In the genomic region with DNA sequence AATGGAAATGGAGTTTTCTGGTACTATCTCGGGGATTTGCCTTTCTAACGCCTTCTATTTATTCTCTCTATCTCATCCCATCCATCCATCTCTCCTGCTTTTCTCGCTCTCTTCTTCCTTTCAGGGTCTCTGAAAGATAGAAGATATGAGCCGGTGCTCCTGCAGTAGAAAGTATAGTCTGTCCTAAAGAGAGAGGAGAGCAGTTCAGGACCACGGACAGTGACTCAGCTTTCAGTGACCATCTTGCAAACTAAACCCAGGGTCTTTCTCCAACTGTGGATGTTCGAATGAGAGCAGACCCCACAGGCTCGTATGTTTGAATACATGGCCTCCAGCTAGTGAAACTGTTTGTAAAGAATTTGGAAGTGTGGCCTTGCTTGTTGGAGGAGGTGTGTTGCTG, we compare ENCODE assay signal across 16 mouse cellular contexts. TPM values are rescaled to one million over a fixed set of nuclear protein-coding genes. Genes with fewer than 3 reads are reported as not detected.
DNase-seq lines count a peak whose midpoint lies in the region; ATAC-seq and TF ChIP-seq lines count a peak whose summit lies in the region.
"Had no signal": no experiment of that assay in that cellular context is flagged by ENCODE, and none has a peak within 500 bp of the region (broad histone marks: within the 10 kb centered on the region; RNA-seq: fewer than 3 reads in every experiment).

No protein-coding gene starts in this region.

- peak; percentile 87 for DNase-seq in lung, embryonic 14.5 days
- DNase-seq in lung, adult 2 months: no peak
- peak; percentile 39 for DNase-seq in R1 (ENCODE audit: low read depth, low spot score)
- DNase-seq in embryo, embryonic 10.5 days (ENCODE audit: low spot score): peak; percentile 75
- peak; percentile 35 for DNase-seq in neural tube, embryonic 11.5 days (ENCODE audit: low spot score)
- no peak for DNase-seq in left cerebral cortex, postnatal 36 days (ENCODE audit: low spot score in 2 of 2)
- no peak for DNase-seq in gastrocnemius, postnatal 14 days
- DNase-seq: gastrocnemius, postnatal 10 days; spleen, adult 18-20 months; thymus, postnatal 25 days had no signal

- WGBS in lung, embryonic 14.5 days: 28% methylated on average over 7 of the region's 7 CpGs
- WGBS in lung, adult 2 months: 33% methylated on average over 7 of the region's 7 CpGs
- 45% methylated on average over 7 of the region's 7 CpGs for WGBS in neural tube, embryonic 11.5 days

- TF ChIP-seq POLR2A in lung, adult 2 months (IDR thresholded peaks at IDR 0.05; ENCODE audit: borderline replicate concordance, extremely low read depth, low read depth, low read length): no peak

- no peaks in the 10 kb centered on the region for H3K4me1 ChIP-seq in lung, embryonic 14.5 days (ENCODE audit: insufficient read depth)
- no peaks in the 10 kb centered on the region for H3K4me1 ChIP-seq in lung, adult 2 months (ENCODE audit: control insufficient read depth, insufficient read depth, low read length)
- no peaks in the 10 kb centered on the region for H3K4me1 ChIP-seq in neural tube, embryonic 11.5 days (ENCODE audit: control insufficient read depth, insufficient read depth, low read length)
- H3K4me1 ChIP-seq: embryonic facial prominence, embryonic 15.5 days; kidney, embryonic 15.5 days had no signal

- no peak overlapping the region for H3K4me2 ChIP-seq in lung, embryonic 14.5 days
- no peak overlapping the region for H3K4me2 ChIP-seq in neural tube, embryonic 11.5 days (ENCODE audit: low read depth)
- H3K4me2 ChIP-seq: embryonic facial prominence, embryonic 15.5 days; kidney, embryonic 15.5 days had no signal

- H3K9me3 ChIP-seq in lung, embryonic 14.5 days (ENCODE audit: low read depth, low read length): no peaks in the 10 kb centered on the region
- H3K9me3 ChIP-seq in neural tube, embryonic 11.5 days (ENCODE audit: control insufficient read depth, low read length): no peaks in the 10 kb centered on the region
- H3K9me3 ChIP-seq: embryonic facial prominence, embryonic 15.5 days; kidney, embryonic 15.5 days had no signal

- H3K9ac ChIP-seq in lung, embryonic 14.5 days: no peak overlapping the region
- H3K9ac ChIP-seq in neural tube, embryonic 11.5 days (ENCODE audit: low read length): no peak overlapping the region
- H3K9ac ChIP-seq: embryonic facial prominence, embryonic 15.5 days; kidney, embryonic 15.5 days had no signal

- no peak for TF ChIP-seq CTCF in lung, embryonic 14.5 days (IDR thresholded peaks at IDR 0.05; ENCODE audit: low read depth)
- no peak for TF ChIP-seq CTCF in lung, adult 2 months (IDR thresholded peaks at IDR 0.05; ENCODE audit: insufficient read depth, low read length)

- no peaks in the 10 kb centered on the region for H3K27me3 ChIP-seq in lung, embryonic 14.5 days (ENCODE audit: insufficient read depth, low read length)
- no peaks in the 10 kb centered on the region for H3K27me3 ChIP-seq in neural tube, embryonic 11.5 days (ENCODE audit: control insufficient read depth, insufficient read depth, low read length)
- H3K27me3 ChIP-seq: embryonic facial prominence, embryonic 15.5 days; kidney, embryonic 15.5 days had no signal

- H3K27ac ChIP-seq in lung, embryonic 14.5 days (ENCODE audit: low read depth): no peak overlapping the region
- no peak overlapping the region for H3K27ac ChIP-seq in neural tube, embryonic 11.5 days (ENCODE audit: low read depth, low read length)
- H3K27ac ChIP-seq: embryonic facial prominence, embryonic 15.5 days; kidney, embryonic 15.5 days; left cerebral cortex, adult 2 months had no signal

- H3K4me3 ChIP-seq in lung, embryonic 14.5 days (ENCODE audit: low read depth, low read length): no peak overlapping the region
- H3K4me3 ChIP-seq in lung, adult 2 months (replicated peaks; ENCODE audit: extremely low read depth, low read depth, low read length): no peak overlapping the region
- no peak overlapping the region for H3K4me3 ChIP-seq in neural tube, embryonic 11.5 days (ENCODE audit: low read depth, low read length)
- H3K4me3 ChIP-seq: embryonic facial prominence, embryonic 15.5 days; kidney, embryonic 15.5 days; left cerebral cortex, adult 2 months had no signal

- no peak for ATAC-seq in lung, embryonic 14.5 days (ENCODE audit: insufficient read depth)
- no peak for ATAC-seq in neural tube, embryonic 11.5 days (ENCODE audit: insufficient read depth, low FRiP score, low TSS enrichment)

- intact Hi-C loops in left cerebral cortex, postnatal 36 days (cut with DNase I): loop anchor here (5.0 kb wide), 1 partner anchor 155 kb away; no protein-coding TSS in a partner anchor
- intact Hi-C loops in gastrocnemius, postnatal 14 days (cut with DNase I; ENCODE audit: low total_unique reads): no loop called here

- no peaks in the 10 kb centered on the region for H3K36me3 ChIP-seq in lung, embryonic 14.5 days (ENCODE audit: insufficient read depth)
- no peaks in the 10 kb centered on the region for H3K36me3 ChIP-seq in neural tube, embryonic 11.5 days (ENCODE audit: control insufficient read depth, insufficient read depth, low read length)
- H3K36me3 ChIP-seq: embryonic facial prominence, embryonic 15.5 days; kidney, embryonic 15.5 days had no signal

RNA-seq across cellular contexts. Expression of a gene that starts 30.3 kb away (rescaled TPM):
- 19.7 and 19.9 TPM in 2 replicates for polyA plus RNA-seq in lung, embryonic 14.5 days (2014; fragmentation: Nextera tagmentation; extraction: Ambion mirVana)
- polyA plus RNA-seq in lung, adult 2 months (2012; rRNA removed): 91.2 and 105 TPM in 2 replicates
- polyA plus RNA-seq in neural tube, embryonic 11.5 days (2014; fragmentation: Nextera tagmentation; extraction: Ambion mirVana): 22.9 and 25.7 TPM in 2 replicates
- 100 to 1,000 TPM; 539 to 592 TPM for total RNA-seq in left cerebral cortex, postnatal 36 days (2021)
- total RNA-seq in gastrocnemius, postnatal 14 days (2021): 100 to 1,000 TPM; 134 to 138 TPM

RNA-seq across cellular contexts. Expression of a gene that starts 36.3 kb away (rescaled TPM):
- polyA plus RNA-seq in lung, embryonic 14.5 days (2014; fragmentation: Nextera tagmentation; extraction: Ambion mirVana): not detected in 2 replicates
- 0.34 and 0.53 TPM in 2 replicates for polyA plus RNA-seq in lung, adult 2 months (2012; rRNA removed)
- polyA plus RNA-seq in neural tube, embryonic 11.5 days (2014; fragmentation: Nextera tagmentation; extraction: Ambion mirVana): not detected in 2 replicates
- total RNA-seq in left cerebral cortex, postnatal 36 days (2021): 1 to 10 TPM; 2.7 to 4.5 TPM
- total RNA-seq in gastrocnemius, postnatal 14 days (2021): not detected
- total RNA-seq: gastrocnemius, postnatal 10 days had no signal
- polyA plus RNA-seq: heart, postnatal 0 days; kidney, embryonic 15.5 days; lung, embryonic 16.5 days had no signal

RNA-seq across cellular contexts. Expression of a gene that starts 59.9 kb away (rescaled TPM):
- polyA plus RNA-seq in lung, embryonic 14.5 days (2014; fragmentation: Nextera tagmentation; extraction: Ambion mirVana): not detected in 2 replicates
- not detected in 2 replicates for polyA plus RNA-seq in lung, adult 2 months (2012; rRNA removed)
- not detected in 2 replicates for polyA plus RNA-seq in neural tube, embryonic 11.5 days (2014; fragmentation: Nextera tagmentation; extraction: Ambion mirVana)
- not detected for total RNA-seq in left cerebral cortex, postnatal 36 days (2021)
- total RNA-seq in gastrocnemius, postnatal 14 days (2021): not detected
- total RNA-seq: gastrocnemius, postnatal 10 days; left cerebral cortex, adult 2 months had no signal
- polyA plus RNA-seq: embryonic facial prominence, embryonic 15.5 days; heart, postnatal 0 days; kidney, embryonic 15.5 days; lung, embryonic 16.5 days; neural tube, embryonic 14.5 days had no signal

Comparison
In these comparisons a context has a peak if more than half of its experiments do, and no peak if none do; other contexts are left out.
1. DNase-seq: peak in lung, embryonic 14.5 days (single experiment), R1 (single experiment), embryo, embryonic 10.5 days (single experiment) and neural tube, embryonic 11.5 days (single experiment); none in lung, adult 2 months (single experiment), left cerebral cortex, postnatal 36 days (0 of 2) and gastrocnemius, postnatal 14 days (single experiment).